Mouse (Mus musculus) embryonic facial prominence, embryonic 14.5 days (tissue): Measurements from ENCODE around the gene Rep15. TPM values are rescaled to one million over a fixed set of nuclear protein-coding genes. Genes with fewer than 3 reads are reported as not detected.

Source experiments
- polyA plus RNA-seq: library from polyadenylated mRNA; unstranded; fragments of >200 nt; fragmentation: Nextera tagmentation; extraction: Ambion mirVana; gene quantifications from 2 replicates; pipeline ENCODE4 v1.2.1, GENCODE M21; 2014

Gene Rep15
- polyA plus RNA-seq, 1 experiment from 2014 or later, result 1.4 TPM

Other genes with a start within 250 kb of the Rep15 start
- 2.6 and 4.1 TPM in 2 replicates for gene Arntl2, start 236.5 kb upstream of the Rep15 start, polyA plus RNA-seq
- not detected in 2 replicates for gene Smco2, start 182.5 kb upstream of the Rep15 start, polyA plus RNA-seq
- 55.5 and 59.2 TPM in 2 replicates for gene Ppfibp1, start 144.1 kb upstream of the Rep15 start, polyA plus RNA-seq
- gene 1700034J05Rik, start 78.2 kb upstream of the Rep15 start, polyA plus RNA-seq, result 0.31 and 0.57 TPM in 2 replicates
- 89.3 and 99.8 TPM in 2 replicates for gene Mrps35, start 10.2 kb downstream of the Rep15 start, polyA plus RNA-seq
- gene Mansc4, start 54.4 kb downstream of the Rep15 start, polyA plus RNA-seq, result 0.48 and 1.5 TPM in 2 replicates
- gene Klhl42, start 58.8 kb downstream of the Rep15 start, polyA plus RNA-seq, result 12.5 and 13.3 TPM in 2 replicates
- 11.1 and 11.5 TPM in 2 replicates for gene Pthlh, start 231.6 kb downstream of the Rep15 start, polyA plus RNA-seq